In the genomic region with DNA sequence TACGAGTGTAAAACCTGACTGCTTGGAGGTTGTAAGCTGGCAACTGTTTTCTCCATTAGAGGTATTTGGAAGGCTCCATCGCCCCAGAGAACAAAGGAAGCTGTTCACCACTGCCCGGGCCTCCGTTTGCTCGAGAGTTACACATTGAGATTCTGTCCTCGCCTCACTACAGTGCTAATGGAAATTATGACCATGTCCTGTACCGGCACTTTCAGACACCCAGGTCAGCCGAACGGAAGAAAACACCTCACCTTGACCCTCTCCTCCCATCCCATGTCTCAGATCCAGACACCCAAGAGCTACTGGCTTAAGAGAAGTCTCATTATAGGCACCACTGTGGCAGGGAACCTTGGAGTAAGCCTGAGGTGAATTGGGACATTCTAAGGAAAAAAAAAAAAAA, we compare ENCODE assay signal across 24 mouse cellular contexts. TPM values are rescaled to one million over a fixed set of nuclear protein-coding genes. Genes with fewer than 3 reads are reported as not detected.
DNase-seq lines count a peak whose midpoint lies in the region; ATAC-seq lines count a peak whose summit lies in the region.
"Had no signal": no experiment of that assay in that cellular context is flagged by ENCODE, and none has a peak within 500 bp of the region (broad histone marks: within the 10 kb centered on the region; RNA-seq: fewer than 3 reads in every experiment).

No protein-coding gene starts in this region.

- H3K27me3 ChIP-seq in liver, embryonic 13.5 days: no peaks in the 10 kb centered on the region
- H3K27me3 ChIP-seq in liver, embryonic 12.5 days (replicated peaks): no peaks in the 10 kb centered on the region
- no peaks in the 10 kb centered on the region for H3K27me3 ChIP-seq in limb, embryonic 10.5 days (ENCODE audit: low read depth, poor library complexity, severe bottlenecking)
- H3K27me3 ChIP-seq: embryonic facial prominence, embryonic 13.5 days; embryonic facial prominence, embryonic 15.5 days; forebrain, embryonic 12.5 days; Patski had no signal

- ATAC-seq in liver, embryonic 13.5 days (ENCODE audit: low read depth): no peak
- no peak for ATAC-seq in liver, embryonic 12.5 days
- ATAC-seq: activated CD4-positive, CD25-positive, alpha-beta regulatory T cell, adult 4 months; forebrain, embryonic 14.5 days; forebrain, embryonic 16.5 days; Patski had no signal

- no peak overlapping the region for H3K9ac ChIP-seq in liver, embryonic 13.5 days
- H3K9ac ChIP-seq in liver, embryonic 12.5 days: no peak overlapping the region
- H3K9ac ChIP-seq: embryonic facial prominence, embryonic 15.5 days; forebrain, embryonic 12.5 days had no signal

- intact Hi-C loops in gastrocnemius, postnatal 14 days (cut with DNase I; ENCODE audit: low total_unique reads): no loop called here

- peaks cover 29% of the 10 kb centered on the region for H3K4me1 ChIP-seq in liver, embryonic 13.5 days (replicated peaks)
- H3K4me1 ChIP-seq in liver, embryonic 12.5 days: peaks cover 28% of the 10 kb centered on the region
- H3K4me1 ChIP-seq in limb, embryonic 10.5 days: peaks cover 26% of the 10 kb centered on the region

- DNase-seq in liver, embryonic 13.5 days: no peak
- DNase-seq in limb, embryonic 10.5 days (ENCODE audit: low spot score): no peak
- DNase-seq in gastrocnemius, postnatal 14 days: no peak
- no peak for DNase-seq in cerebellum, postnatal 36 days
- DNase-seq: adrenal gland, adult 8-10 months; adrenal gland, postnatal 14 days; adrenal gland, postnatal 36 days; cerebellum, adult 11-12 months; cerebellum, adult 2 months; cerebellum, adult 9-10 months; cerebellum, postnatal 10 days; cerebellum, postnatal 25 days; embryo, embryonic 11 days had no signal

- H3K4me2 ChIP-seq in liver, embryonic 13.5 days: peak overlapping the region; percentile 87; the same call in 1 of the 2 replicates
- no peak overlapping the region; the same call in 1 of the 2 replicates for H3K4me2 ChIP-seq in liver, embryonic 12.5 days
- H3K4me2 ChIP-seq: embryonic facial prominence, embryonic 15.5 days; forebrain, embryonic 12.5 days had no signal

- H3K36me3 ChIP-seq in liver, embryonic 13.5 days: peaks cover 35% of the 10 kb centered on the region
- peaks cover 46% of the 10 kb centered on the region for H3K36me3 ChIP-seq in liver, embryonic 12.5 days
- peaks cover 52% of the 10 kb centered on the region for H3K36me3 ChIP-seq in limb, embryonic 10.5 days

- no peaks in the 10 kb centered on the region for H3K9me3 ChIP-seq in liver, embryonic 13.5 days (replicated peaks)
- H3K9me3 ChIP-seq in liver, embryonic 12.5 days (replicated peaks): no peaks in the 10 kb centered on the region
- no peaks in the 10 kb centered on the region for H3K9me3 ChIP-seq in limb, embryonic 10.5 days (replicated peaks)
- H3K9me3 ChIP-seq: embryonic facial prominence, embryonic 13.5 days; embryonic facial prominence, embryonic 15.5 days; forebrain, embryonic 10.5 days; forebrain, embryonic 12.5 days had no signal

- H3K4me3 ChIP-seq in liver, embryonic 13.5 days (replicated peaks): peak overlapping the region; percentile 99; the same call in 1 of the 2 replicates
- H3K4me3 ChIP-seq in liver, embryonic 12.5 days: no peak overlapping the region
- H3K4me3 ChIP-seq in limb, embryonic 10.5 days: peak overlapping the region; percentile 94; the same call in 1 of the 2 replicates
- H3K4me3 ChIP-seq: embryonic facial prominence, embryonic 13.5 days; forebrain, embryonic 12.5 days had no signal

- no peak overlapping the region for H3K27ac ChIP-seq in liver, embryonic 13.5 days
- H3K27ac ChIP-seq in liver, embryonic 12.5 days: no peak overlapping the region
- no peak overlapping the region for H3K27ac ChIP-seq in limb, embryonic 10.5 days
- H3K27ac ChIP-seq: embryonic facial prominence, embryonic 13.5 days; embryonic facial prominence, embryonic 15.5 days; forebrain, embryonic 10.5 days; forebrain, embryonic 12.5 days had no signal

- 86% methylated on average over 9 of the region's 9 CpGs for WGBS in liver, embryonic 13.5 days (ENCODE audit: insufficient replicate concordance)
- WGBS in liver, embryonic 12.5 days (ENCODE audit: insufficient replicate concordance): 85% methylated on average over 9 of the region's 9 CpGs
- WGBS in limb, embryonic 10.5 days: 93% methylated on average over 9 of the region's 9 CpGs

RNA-seq across cellular contexts. Expression of a gene that starts 2.6 kb away (rescaled TPM):
- 8.5 and 9.4 TPM in 2 replicates for polyA plus RNA-seq in liver, embryonic 13.5 days (2015; fragmentation: Nextera tagmentation; extraction: Ambion mirVana)
- polyA plus RNA-seq in liver, embryonic 12.5 days (2016; fragmentation: Nextera tagmentation; extraction: Ambion mirVana): 20.7 and 21.1 TPM in 2 replicates
- polyA plus RNA-seq in limb, embryonic 10.5 days (2016; fragmentation: Nextera tagmentation; extraction: Ambion mirVana): 24.6 and 26.9 TPM in 2 replicates
- total RNA-seq in gastrocnemius, postnatal 14 days (2021): 10 to 100 TPM; 10.1 to 11.2 TPM

RNA-seq across cellular contexts. Expression of a gene that starts 8.9 kb away (rescaled TPM):
- polyA plus RNA-seq in liver, embryonic 13.5 days (2015; fragmentation: Nextera tagmentation; extraction: Ambion mirVana): 31.2 and 36.0 TPM in 2 replicates
- 48.3 and 49.1 TPM in 2 replicates for polyA plus RNA-seq in liver, embryonic 12.5 days (2016; fragmentation: Nextera tagmentation; extraction: Ambion mirVana)
- polyA plus RNA-seq in limb, embryonic 10.5 days (2016; fragmentation: Nextera tagmentation; extraction: Ambion mirVana): 152 and 160 TPM in 2 replicates
- total RNA-seq in gastrocnemius, postnatal 14 days (2021): 10 to 100 TPM; 26.9 to 29.1 TPM

RNA-seq across cellular contexts. Expression of a gene that starts 15.1 kb away (rescaled TPM):
- polyA plus RNA-seq in liver, embryonic 13.5 days (2015; fragmentation: Nextera tagmentation; extraction: Ambion mirVana): 11.0 and 11.7 TPM in 2 replicates
- 5.8 and 6.7 TPM in 2 replicates for polyA plus RNA-seq in liver, embryonic 12.5 days (2016; fragmentation: Nextera tagmentation; extraction: Ambion mirVana)
- polyA plus RNA-seq in limb, embryonic 10.5 days (2016; fragmentation: Nextera tagmentation; extraction: Ambion mirVana): 0.48 and 0.83 TPM in 2 replicates
- total RNA-seq in gastrocnemius, postnatal 14 days (2021): under 1 TPM; 0.41 to 0.75 TPM
- total RNA-seq: common myeloid progenitor, adult 5-6 weeks; G1E had no signal

RNA-seq across cellular contexts. Expression of a gene that starts 33.1 kb away (rescaled TPM):
- polyA plus RNA-seq in liver, embryonic 13.5 days (2015; fragmentation: Nextera tagmentation; extraction: Ambion mirVana): 73.1 and 75.6 TPM in 2 replicates
- 83.4 and 85.0 TPM in 2 replicates for polyA plus RNA-seq in liver, embryonic 12.5 days (2016; fragmentation: Nextera tagmentation; extraction: Ambion mirVana)
- polyA plus RNA-seq in limb, embryonic 10.5 days (2016; fragmentation: Nextera tagmentation; extraction: Ambion mirVana): 143 and 150 TPM in 2 replicates
- total RNA-seq in gastrocnemius, postnatal 14 days (2021): 100 to 1,000 TPM; 150 to 154 TPM

RNA-seq across cellular contexts. Expression of a gene that starts 35.3 kb away (rescaled TPM):
- polyA plus RNA-seq in liver, embryonic 13.5 days (2015; fragmentation: Nextera tagmentation; extraction: Ambion mirVana): 65.2 and 67.8 TPM in 2 replicates
- polyA plus RNA-seq in liver, embryonic 12.5 days (2016; fragmentation: Nextera tagmentation; extraction: Ambion mirVana): 67.4 and 77.4 TPM in 2 replicates
- 143 and 145 TPM in 2 replicates for polyA plus RNA-seq in limb, embryonic 10.5 days (2016; fragmentation: Nextera tagmentation; extraction: Ambion mirVana)
- total RNA-seq in gastrocnemius, postnatal 14 days (2021): 10 to 100 TPM; 46.2 to 57.6 TPM
